Mouse (Mus musculus) liver, postnatal 0 days (tissue): ENCODE results near the gene Ppp6r3.

Source experiments
- CTCF ChIP-seq: sonication (generic); IDR thresholded peaks from 2 replicates; pipeline ENCODE4 v1.5.1; 2016; ENCODE audit warnings: antibody characterized with exemption, low read depth
- EP300 ChIP-seq: IDR thresholded peaks from 2 replicates; pipeline ENCODE4 v1.6.1; 2016; ENCODE audit warnings: antibody characterized with exemption, low read depth, mild to moderate bottlenecking

DNA sequence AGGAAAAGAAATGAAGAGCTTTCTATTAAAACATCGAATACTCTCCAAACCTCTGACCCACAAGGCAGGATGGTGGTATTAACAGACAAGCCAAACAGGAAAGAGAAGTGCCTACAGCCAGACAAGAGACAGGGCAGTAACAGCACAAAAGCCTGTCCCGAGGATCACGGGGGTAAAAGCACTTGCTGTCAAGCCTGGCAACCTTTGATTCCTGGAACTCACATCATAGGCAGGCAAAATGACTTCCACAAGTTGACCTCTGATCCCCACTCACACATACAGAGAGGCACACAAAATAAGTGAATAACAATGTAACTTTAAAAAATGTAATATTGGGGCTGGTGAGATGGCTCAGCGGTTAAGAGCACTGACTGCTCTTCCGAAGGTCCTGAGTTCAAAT is 36.1 kb downstream of the Ppp6r3 start:
- no peak for TF ChIP-seq EP300
- no peak for TF ChIP-seq CTCF
